Mouse (Mus musculus): ENCODE data around the gene 2310011J03Rik.

DNA sequence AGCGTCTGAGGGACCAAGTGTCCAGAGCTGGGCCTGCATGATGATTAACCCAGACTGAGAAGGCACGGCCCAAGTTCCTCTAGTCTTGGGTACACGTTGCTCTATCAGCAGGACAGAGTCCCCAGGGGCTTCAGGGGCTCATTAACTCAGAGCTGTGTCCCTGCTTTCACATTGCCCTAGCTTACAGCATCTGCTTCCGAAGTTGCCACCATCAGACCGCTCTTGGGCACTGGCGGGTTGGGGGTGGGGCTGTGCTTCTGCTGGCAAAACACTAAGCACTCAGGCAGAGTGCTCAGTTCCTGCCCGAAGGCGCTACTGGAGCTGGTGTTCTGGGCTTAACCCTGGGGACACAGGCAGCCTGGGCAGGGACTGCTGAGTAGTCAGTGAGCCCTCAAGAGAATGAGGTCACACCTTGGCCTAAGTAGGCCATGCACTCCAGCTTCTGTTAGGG lies 38.4 kb downstream of the 2310011J03Rik start:
- TF ChIP-seq CTCF (IDR thresholded peaks at IDR 0.05; ENCODE audit: extremely low read depth, insufficient read depth, insufficient read length, insufficient replicate concordance) (no peak), POLR2A (IDR thresholded peaks at IDR 0.05; ENCODE audit: low read depth, low read length) (no peak)

All from spleen, adult 2 months (tissue).